Mouse (Mus musculus) heart, embryonic 13.5 days (tissue): ENCODE data around the gene Cyp4x1. TPM values are rescaled to one million over a fixed set of nuclear protein-coding genes. Genes with fewer than 3 reads are reported as not detected.

ENCODE experiments used
- ATAC-seq: fragments of 200-750 bp; cut with Nextera tagmentation; 2 replicates; pipeline ENCODE4 v1.8.0; 2017; ENCODE audit warnings: moderate TSS enrichment; ENCODE audit not compliant: insufficient number of reproducible peaks, low FRiP score, low TSS enrichment; ENCODE audit errors: extremely low read depth
- H3K27ac ChIP-seq: fragments of 300-500 bp; sonication (generic); replicated peaks from 2 replicates; pipeline ENCODE4 v1.5.1; 2015; ENCODE audit warnings: moderate library complexity, mild to moderate bottlenecking, inconsistent platforms
- H3K27me3 ChIP-seq: fragments of 300-500 bp; sonication (generic); replicated peaks from 2 replicates; pipeline ENCODE4 v1.6.1; 2015; ENCODE audit warnings: mild to moderate bottlenecking, inconsistent platforms
- H3K36me3 ChIP-seq: fragments of 300-500 bp; sonication (generic); 2 replicates; pipeline ENCODE4 v1.6.1; 2015; ENCODE audit warnings: mild to moderate bottlenecking, inconsistent platforms
- H3K4me1 ChIP-seq: fragments of 300-500 bp; sonication (generic); 2 replicates; pipeline ENCODE4 v1.6.1; 2015; ENCODE audit warnings: inconsistent platforms
- H3K4me2 ChIP-seq: fragments of 300-500 bp; sonication (generic); 2 replicates; pipeline ENCODE4 v1.6.1; 2015; ENCODE audit warnings: inconsistent platforms, mild to moderate bottlenecking, moderate library complexity
- H3K4me3 ChIP-seq: fragments of 300-500 bp; sonication (generic); 2 replicates; pipeline ENCODE4 v1.5.1; 2015; ENCODE audit warnings: moderate library complexity, mild to moderate bottlenecking, inconsistent platforms
- H3K9ac ChIP-seq: fragments of 300-500 bp; sonication (generic); 2 replicates; pipeline ENCODE4 v1.6.1; 2015; ENCODE audit warnings: inconsistent platforms, mild to moderate bottlenecking, moderate library complexity
- H3K9me3 ChIP-seq: fragments of 300-500 bp; sonication (generic); 2 replicates; pipeline ENCODE4 v1.6.1; 2016; ENCODE audit warnings: inconsistent platforms
- WGBS: fragments of 180-500 bp; shearing (Covaris S2); methylation state at CpG from one replicate; pipeline ENCODE4 v1.1.7; 2015; ENCODE audit warnings: mixed read lengths; 5-methylcytosine and 5-hydroxymethylcytosine counted together
- polyA plus RNA-seq: library from polyadenylated mRNA; unstranded; fragments of >200 nt; fragmentation: Nextera tagmentation; extraction: Ambion mirVana; gene quantifications from 2 replicates; pipeline ENCODE4 v1.2.1, GENCODE M21; 2015

Cyp4x1 gene
- polyA plus RNA-seq, 1 experiment from 2014 or later, result 0.08 TPM

GRCm38 (mm10) chr4:115063518-115064239 is 70.4 kb downstream of the Cyp4x1 start:
- H3K4me2 ChIP-seq, result peak overlapping the region; percentile 96
- H3K4me1 ChIP-seq, result peaks cover 24% of the 10 kb centered on the region
- H3K27me3 ChIP-seq, result peaks cover 100% of the 10 kb centered on the region
- H3K9me3 ChIP-seq, result no peaks in the 10 kb centered on the region
- H3K27ac ChIP-seq, result peak overlapping the region; percentile 24; the same call in 1 of the 2 replicates
- H3K36me3 ChIP-seq, result peaks cover 7% of the 10 kb centered on the region
- 2% methylated on average over 31 of the region's 31 CpGs for WGBS
- peak overlapping the region; percentile 66 for H3K4me3 ChIP-seq
- ATAC-seq, result no peak
- peak overlapping the region; percentile 82 for H3K9ac ChIP-seq

GRCm38 (mm10) chr4:115062875-115063517 is 71.1 kb downstream of the Cyp4x1 start:
- Histone ChIP-seq H3K4me1 (peaks cover 24% of the 10 kb centered on the region), H3K4me3 (peak overlapping the region; percentile 66), H3K9ac (peak overlapping the region; percentile 82), H3K27ac (peak overlapping the region; percentile 66), H3K4me2 (peak overlapping the region; percentile 96), H3K9me3 (no peaks in the 10 kb centered on the region), H3K27me3 (peaks cover 99% of the 10 kb centered on the region), H3K36me3 (peaks cover under 1% of the 10 kb centered on the region; the same call in 1 of the 2 replicates)
- ATAC-seq, result peak; percentile 79
- under 1% methylated on average over 58 of the region's 58 CpGs for WGBS

GRCm38 (mm10) chr4:115062540-115062874 is 71.6 kb downstream of the Cyp4x1 start:
- Histone ChIP-seq H3K27ac (peak overlapping the region; percentile 66), H3K36me3 (no peaks in the 10 kb centered on the region; the same call in 1 of the 2 replicates), H3K9me3 (no peaks in the 10 kb centered on the region), H3K9ac (peak overlapping the region; percentile 82), H3K4me2 (peak overlapping the region; percentile 96), H3K4me3 (peak overlapping the region; percentile 66), H3K27me3 (peaks cover 99% of the 10 kb centered on the region), H3K4me1 (peaks cover 24% of the 10 kb centered on the region)
- WGBS, result 1% methylated on average over 9 of the region's 9 CpGs
- no peak for ATAC-seq

GRCm38 (mm10) chr4:115060753-115061152 is 73.3 kb downstream of the Cyp4x1 start:
- Histone ChIP-seq H3K4me1 (peaks cover 35% of the 10 kb centered on the region), H3K27ac (peak overlapping the region; percentile 84), H3K4me2 (peak overlapping the region; percentile 96), H3K36me3 (no peaks in the 10 kb centered on the region; the same call in 1 of the 2 replicates), H3K9me3 (no peaks in the 10 kb centered on the region), H3K9ac (peak overlapping the region; percentile 83), H3K27me3 (peaks cover 94% of the 10 kb centered on the region), H3K4me3 (peak overlapping the region; percentile 66)
- no peak for ATAC-seq
- 20% methylated on average over 3 of the region's 3 CpGs for WGBS

GRCm38 (mm10) chr4:115059871-115060270 is 74.2 kb downstream of the Cyp4x1 start:
- Histone ChIP-seq H3K36me3 (no peaks in the 10 kb centered on the region; the same call in 1 of the 2 replicates), H3K9ac (peak overlapping the region; percentile 83), H3K4me1 (peaks cover 35% of the 10 kb centered on the region), H3K9me3 (no peaks in the 10 kb centered on the region), H3K27ac (peak overlapping the region; percentile 84), H3K4me3 (peak overlapping the region; percentile 66), H3K27me3 (peaks cover 94% of the 10 kb centered on the region), H3K4me2 (peak overlapping the region; percentile 96)
- WGBS, result 7% methylated on average over 12 of the region's 12 CpGs
- no peak for ATAC-seq

GRCm38 (mm10) chr4:115058871-115059590 is 75.0 kb downstream of the Cyp4x1 start:
- ATAC-seq, result no peak
- Histone ChIP-seq H3K4me1 (peaks cover 35% of the 10 kb centered on the region), H3K36me3 (no peaks in the 10 kb centered on the region), H3K27ac (peak overlapping the region; percentile 84), H3K9me3 (no peaks in the 10 kb centered on the region), H3K9ac (peak overlapping the region; percentile 83), H3K4me2 (peak overlapping the region; percentile 96), H3K4me3 (peak overlapping the region; percentile 66), H3K27me3 (peaks cover 94% of the 10 kb centered on the region)
- WGBS, result 3% methylated on average over 23 of the region's 23 CpGs

- Histone ChIP-seq H3K9ac (peak overlapping the region; percentile 83), H3K36me3 (no peaks in the 10 kb centered on the region), H3K4me2 (peak overlapping the region; percentile 96), H3K9me3 (no peaks in the 10 kb centered on the region), H3K4me3 (peak overlapping the region; percentile 66), H3K27ac (peak overlapping the region; percentile 84), H3K4me1 (peaks cover 28% of the 10 kb centered on the region), H3K27me3 (peaks cover 94% of the 10 kb centered on the region)
- WGBS, result under 1% methylated on average over 20 of the region's 20 CpGs
- no peak for ATAC-seq
Measured at GRCm38 (mm10) chr4:115058317-115058761, 75.7 kb downstream of the Cyp4x1 start.

- Histone ChIP-seq H3K4me3 (peak overlapping the region; percentile 66), H3K9me3 (no peaks in the 10 kb centered on the region), H3K4me1 (peaks cover 26% of the 10 kb centered on the region), H3K4me2 (peak overlapping the region; percentile 96), H3K9ac (peak overlapping the region; percentile 83), H3K27ac (peak overlapping the region; percentile 84), H3K36me3 (no peaks in the 10 kb centered on the region), H3K27me3 (peaks cover 92% of the 10 kb centered on the region)
- no peak for ATAC-seq
- WGBS, result 1% methylated on average over 33 of the region's 33 CpGs
Measured at GRCm38 (mm10) chr4:115057674-115058316, 76.3 kb downstream of the Cyp4x1 start.

GRCm38 (mm10) chr4:115056921-115057673 is 77.0 kb downstream of the Cyp4x1 start:
- peaks cover 92% of the 10 kb centered on the region for H3K27me3 ChIP-seq
- H3K4me2 ChIP-seq, result peak overlapping the region; percentile 96
- H3K4me3 ChIP-seq, result peak overlapping the region; percentile 66
- H3K9me3 ChIP-seq, result no peaks in the 10 kb centered on the region
- peak; percentile 37 for ATAC-seq
- H3K9ac ChIP-seq, result peak overlapping the region; percentile 83
- H3K4me1 ChIP-seq, result peaks cover 25% of the 10 kb centered on the region
- WGBS, result under 1% methylated on average over 46 of the region's 48 CpGs
- peak overlapping the region; percentile 84 for H3K27ac ChIP-seq
- H3K36me3 ChIP-seq, result no peaks in the 10 kb centered on the region

- Histone ChIP-seq H3K4me1 (peaks cover 26% of the 10 kb centered on the region), H3K27me3 (peaks cover 92% of the 10 kb centered on the region), H3K27ac (peak within 1 kb of the TSS; percentile 84), H3K4me3 (peak within 1 kb of the TSS; percentile 66), H3K36me3 (no peaks in the 10 kb centered on the region), H3K9me3 (no peaks in the 10 kb centered on the region), H3K9ac (peak within 1 kb of the TSS; percentile 83), H3K4me2 (peak within 1 kb of the TSS; percentile 96)
- under 1% methylated on average over 60 of the region's 60 CpGs for WGBS
- peak; percentile 73 for ATAC-seq
Measured at GRCm38 (mm10) chr4:115056371-115056920, 77.6 kb downstream of the Cyp4x1 start, which contains the start of gene Tal1. Tal1 (plus strand) TSS chr4:115056426.
